Mouse (Mus musculus): ENCODE data around the gene Gpr37l1.
A peak's percentile ranks its signal among the peaks of the same experiment; 100 is the strongest.
"Not testable (repeated sequence)": the region's sequence is repeated elsewhere in the genome, so short reads cannot be mapped to it uniquely, and the experiment has no call there.

The Gpr37l1 gene

GRCm38 (mm10) chr1:135167435-135167834, at the start of gene Gpr37l1:
Gene Gpr37l1, minus strand, starts transcription at chr1:135167681.
- DNase-seq (ENCODE audit: low read depth) = no peak

DNA sequence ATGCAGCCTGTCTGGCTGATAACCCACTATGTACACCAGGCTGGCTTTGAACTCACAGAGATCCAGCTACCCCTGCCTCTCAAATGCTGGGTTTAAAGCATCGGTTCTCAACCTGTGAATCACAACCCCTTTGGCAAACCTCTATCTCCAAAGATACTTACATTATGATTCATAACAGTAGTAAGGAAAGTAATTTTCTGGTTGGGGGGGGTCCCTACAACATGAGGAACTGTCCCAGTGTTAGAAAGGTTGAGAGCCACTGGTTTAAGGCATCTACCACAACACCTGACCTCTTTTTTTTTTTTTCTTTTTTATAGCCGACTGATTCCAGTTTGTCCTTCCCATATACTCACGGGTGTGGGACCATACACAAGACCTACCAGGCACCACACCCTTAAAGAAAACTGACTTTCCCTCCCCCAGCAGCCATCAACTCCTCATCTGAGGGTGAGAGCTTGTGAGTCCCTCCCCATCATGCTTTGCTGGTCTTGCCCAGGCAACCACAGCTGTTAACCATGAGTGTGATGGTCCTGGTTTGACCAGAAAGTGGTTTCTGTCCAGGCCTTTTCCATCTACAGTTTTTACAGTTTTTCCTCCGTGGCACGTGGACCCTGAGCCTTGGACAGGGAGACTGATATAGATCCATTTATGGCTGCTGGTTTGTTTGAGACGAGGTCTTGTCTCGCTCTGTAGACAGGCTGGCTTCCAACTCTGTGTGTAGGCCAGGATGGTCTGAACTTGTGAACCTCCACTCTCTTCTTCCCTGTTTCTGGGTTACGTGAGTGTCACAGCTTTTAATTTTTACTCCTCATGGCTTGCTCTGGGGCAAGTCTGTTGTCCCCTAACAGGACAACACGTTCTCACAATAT, 46.5 kb upstream of the Gpr37l1 start:
- no peak for DNase-seq (ENCODE audit: low read depth)

GRCm38 (mm10) chr1:135210421-135210820, 42.9 kb upstream of the Gpr37l1 start:
- no peak for DNase-seq (ENCODE audit: low read depth)

GRCm38 (mm10) chr1:135208716-135209115, 41.2 kb upstream of the Gpr37l1 start:
- DNase-seq (ENCODE audit: low read depth) = no peak

DNA sequence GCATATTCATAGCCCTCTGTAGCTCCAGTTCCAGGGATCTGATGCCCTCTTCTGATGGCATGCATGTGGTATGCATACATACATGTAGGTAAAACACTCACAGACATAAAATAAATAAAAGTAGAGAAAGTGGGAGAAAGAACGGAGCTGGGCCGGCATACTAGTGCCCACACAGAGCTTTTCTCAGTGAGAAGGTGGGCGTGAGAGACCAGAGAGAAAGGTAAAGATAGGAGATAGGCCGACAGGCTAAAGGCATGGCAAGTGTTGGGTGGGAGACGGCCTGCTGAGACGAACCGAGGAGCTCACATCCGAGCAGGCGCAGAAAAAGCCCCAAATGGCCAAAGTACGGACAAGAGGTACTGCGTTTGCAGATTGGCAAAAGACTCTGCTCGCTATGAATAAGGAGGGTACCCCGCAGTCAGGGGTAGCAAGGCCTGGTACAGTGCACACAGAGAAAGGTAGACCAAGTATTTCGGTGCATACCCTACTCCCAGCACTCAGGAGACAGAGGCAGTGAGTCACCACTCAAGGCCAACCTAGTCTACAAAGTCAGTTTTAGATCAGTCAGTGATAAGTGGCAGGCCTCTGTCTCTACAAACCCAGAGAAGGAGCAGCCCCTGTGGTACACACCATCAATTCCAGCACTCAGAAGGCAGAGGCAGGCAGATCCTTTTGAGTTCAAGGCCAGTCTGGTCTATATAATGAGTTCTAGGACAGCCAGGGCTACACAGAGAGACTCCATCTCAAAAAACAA, 39.3 kb upstream of the Gpr37l1 start:
- no peak for DNase-seq (ENCODE audit: low read depth)

DNA sequence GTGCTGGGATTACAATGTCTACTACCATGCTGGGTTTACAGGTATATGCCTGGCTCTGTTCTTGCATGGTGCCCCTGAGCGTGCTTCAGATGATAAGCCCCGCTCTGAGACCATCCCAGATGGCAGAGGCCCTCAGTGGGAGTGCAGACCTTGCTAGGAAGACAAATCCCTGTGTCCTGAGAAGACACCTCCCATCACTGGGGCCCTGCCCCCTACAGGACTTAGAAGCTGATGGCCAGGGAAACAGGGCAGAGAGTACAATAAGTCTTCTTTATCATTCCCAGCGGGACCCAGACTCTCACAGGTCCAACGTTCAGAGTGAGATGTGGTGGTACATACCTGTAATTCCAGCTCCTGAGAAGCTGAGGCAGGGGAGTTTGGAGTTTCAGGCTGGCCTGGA, 37.8 kb upstream of the Gpr37l1 start:
- DNase-seq (ENCODE audit: low read depth) = no peak

DNA sequence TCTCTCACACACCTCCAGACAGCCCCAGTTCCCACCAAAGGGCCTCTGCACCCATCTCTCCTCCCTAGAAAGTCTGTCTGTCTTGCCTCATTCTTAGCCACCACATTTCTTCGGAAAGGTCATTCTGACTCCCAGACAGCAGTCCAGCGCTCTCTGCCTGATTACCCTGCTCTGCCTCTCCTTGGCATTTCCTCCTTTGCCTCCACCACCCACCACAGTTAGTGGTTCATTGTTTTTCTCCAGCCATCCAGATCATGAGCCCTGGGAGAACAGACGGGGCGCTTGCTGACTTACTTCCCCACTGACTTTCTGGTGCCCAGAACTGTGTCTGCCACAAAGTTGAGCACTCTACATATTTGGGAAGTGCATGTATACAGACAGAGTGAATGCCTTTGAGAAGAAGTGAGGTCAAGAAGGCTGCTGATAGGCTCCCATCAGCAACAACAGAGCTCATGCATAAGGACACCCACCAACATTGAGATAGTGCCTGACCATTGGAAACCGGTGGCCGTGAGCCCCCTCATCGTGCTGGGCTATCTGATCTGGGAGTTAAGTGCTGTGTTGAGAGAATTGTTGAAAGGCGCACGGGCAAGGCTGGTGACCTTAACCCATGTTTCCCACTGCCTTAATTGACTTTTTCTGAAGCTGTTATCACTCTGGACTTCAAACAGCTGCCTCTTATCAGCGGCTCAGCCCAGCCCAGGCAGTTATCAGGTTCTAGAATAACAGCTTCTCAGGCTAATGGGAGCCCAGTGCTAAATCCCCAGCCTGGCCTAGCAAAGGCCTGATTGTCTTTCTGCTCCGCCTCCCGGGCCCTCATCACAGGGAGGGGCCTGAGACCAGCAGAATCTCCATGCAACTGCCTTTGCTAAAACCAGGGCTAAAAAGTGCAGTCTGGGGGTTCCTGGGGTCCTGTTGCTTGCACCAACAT, 37.0 kb upstream of the Gpr37l1 start:
- no peak for DNase-seq (ENCODE audit: low read depth)

DNA sequence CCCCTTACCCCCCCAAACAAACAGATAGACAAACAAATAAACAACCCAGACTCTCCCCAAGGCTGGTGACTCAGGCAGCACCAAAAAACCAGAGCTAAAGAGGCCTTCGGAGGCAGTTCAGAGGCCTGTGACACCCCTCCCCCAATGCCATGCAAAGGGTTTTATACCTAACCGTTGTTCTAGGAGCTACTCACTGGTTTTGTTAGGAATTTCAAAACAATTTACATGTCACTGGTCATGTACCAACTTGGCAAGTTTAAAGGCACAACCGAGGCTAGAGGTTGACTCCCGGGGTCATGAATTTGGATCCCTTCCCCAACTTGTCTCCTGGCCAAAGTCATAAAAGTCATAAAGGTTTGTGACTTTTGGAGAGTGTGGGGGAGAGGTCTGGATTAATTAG, 32.9 kb upstream of the Gpr37l1 start:
- DNase-seq (ENCODE audit: low read depth) = no peak

- no peak for DNase-seq (ENCODE audit: low read depth)
Observed at GRCm38 (mm10) chr1:135199014-135199819, 31.7 kb upstream of the Gpr37l1 start.

GRCm38 (mm10) chr1:135198412-135198811, 30.9 kb upstream of the Gpr37l1 start:
- DNase-seq (ENCODE audit: low read depth) = no peak

DNA sequence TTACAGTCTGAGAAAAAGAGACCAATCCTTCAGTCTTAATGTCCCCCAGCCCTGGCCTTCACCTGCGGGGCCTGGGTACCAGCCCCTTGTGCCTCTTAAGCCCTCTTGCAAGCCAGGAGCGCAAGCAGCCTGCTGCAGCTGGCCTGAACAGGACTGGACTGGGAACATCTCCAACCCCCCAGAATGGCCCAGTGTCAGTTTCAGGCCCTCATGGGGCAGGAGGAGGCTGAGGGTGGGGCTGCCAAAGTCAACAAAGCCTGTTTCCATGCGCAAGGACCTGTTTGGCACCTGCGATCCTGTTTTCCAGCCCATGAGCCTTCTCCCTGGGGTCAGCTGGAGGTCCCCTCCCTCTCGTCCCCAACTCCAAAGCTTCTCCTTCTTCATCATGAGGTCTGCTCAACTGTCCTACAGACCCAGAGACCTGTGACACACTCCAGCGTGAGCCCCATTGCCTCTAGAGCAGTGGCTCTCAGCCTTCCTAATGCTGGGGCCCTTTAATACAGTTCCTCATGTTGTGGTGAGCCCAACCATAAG, 28.5 kb upstream of the Gpr37l1 start:
- peak; percentile 39 for DNase-seq (ENCODE audit: low read depth)

DNA sequence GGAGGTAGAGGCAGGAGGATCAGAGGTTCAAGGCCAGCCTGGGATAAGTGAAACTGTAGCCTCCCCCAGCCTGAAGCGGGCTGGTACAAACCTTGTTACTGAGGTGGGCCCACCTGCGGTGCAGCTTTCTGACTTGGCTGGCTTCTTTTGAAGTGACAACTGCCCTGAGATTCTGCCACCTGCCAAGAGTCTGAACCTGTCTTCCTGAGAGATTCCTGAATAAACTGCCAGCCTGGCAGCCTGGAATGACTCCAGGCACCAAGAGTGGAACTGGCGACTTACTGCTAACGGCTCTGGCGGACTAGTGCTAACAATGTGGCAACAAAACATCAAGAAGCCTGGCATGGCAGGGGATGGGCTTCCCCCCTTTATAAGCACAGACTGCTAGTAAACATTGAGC, 26.9 kb upstream of the Gpr37l1 start:
- not testable (repeated sequence) for DNase-seq (ENCODE audit: low read depth)

- no peak for DNase-seq (ENCODE audit: low read depth)
Observed at GRCm38 (mm10) chr1:135189186-135189585, 21.7 kb upstream of the Gpr37l1 start.

- peak; percentile 97 for DNase-seq (ENCODE audit: low read depth)
Observed at GRCm38 (mm10) chr1:135188197-135188596, 20.7 kb upstream of the Gpr37l1 start.

DNA sequence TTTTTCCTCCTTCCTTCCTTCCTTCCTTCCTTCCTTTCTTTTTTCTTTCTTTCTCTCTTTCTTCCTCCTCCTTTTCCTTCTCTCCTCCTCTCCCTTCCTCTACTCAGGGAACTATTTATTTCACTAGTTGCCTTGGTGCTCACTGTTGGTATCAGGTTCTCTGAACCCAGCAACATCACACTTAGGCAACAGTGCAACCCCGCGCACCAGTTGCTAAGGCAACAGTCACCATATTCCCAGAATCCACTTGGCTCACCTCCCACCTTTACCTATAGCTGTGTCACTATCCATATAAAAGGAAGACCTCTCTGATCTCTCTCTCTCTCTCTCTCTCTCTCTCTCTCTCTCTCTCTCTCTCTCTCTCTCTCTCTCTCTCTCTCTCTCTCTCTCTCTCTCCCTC, 19.5 kb upstream of the Gpr37l1 start:
- DNase-seq (ENCODE audit: low read depth) = not testable (repeated sequence)

DNA sequence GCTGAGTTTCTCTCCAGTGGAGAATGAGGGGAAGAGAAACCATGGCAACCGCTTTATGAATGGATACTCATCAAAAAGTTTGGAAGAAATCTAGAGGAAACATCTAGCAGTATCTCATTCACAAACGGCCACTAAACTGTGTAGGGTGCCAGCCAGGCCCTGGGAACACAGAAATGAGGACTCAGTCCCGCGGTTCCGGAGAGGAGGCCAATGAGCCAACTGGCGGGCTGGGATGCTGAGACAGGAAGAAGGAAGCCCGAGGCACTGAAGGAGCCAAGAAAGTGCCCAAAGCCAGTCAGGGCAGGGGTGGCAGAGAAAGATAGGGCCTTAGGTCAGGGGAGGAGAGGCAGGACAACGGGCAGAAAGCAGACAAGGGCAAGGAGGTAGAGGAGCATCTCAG, 18.9 kb upstream of the Gpr37l1 start:
- DNase-seq (ENCODE audit: low read depth) = no peak

- DNase-seq (ENCODE audit: low read depth) = no peak
Observed at GRCm38 (mm10) chr1:135185936-135186335, 18.5 kb upstream of the Gpr37l1 start.

GRCm38 (mm10) chr1:135183941-135184570, 16.6 kb upstream of the Gpr37l1 start:
- DNase-seq (ENCODE audit: low read depth) = peak; percentile 67

DNA sequence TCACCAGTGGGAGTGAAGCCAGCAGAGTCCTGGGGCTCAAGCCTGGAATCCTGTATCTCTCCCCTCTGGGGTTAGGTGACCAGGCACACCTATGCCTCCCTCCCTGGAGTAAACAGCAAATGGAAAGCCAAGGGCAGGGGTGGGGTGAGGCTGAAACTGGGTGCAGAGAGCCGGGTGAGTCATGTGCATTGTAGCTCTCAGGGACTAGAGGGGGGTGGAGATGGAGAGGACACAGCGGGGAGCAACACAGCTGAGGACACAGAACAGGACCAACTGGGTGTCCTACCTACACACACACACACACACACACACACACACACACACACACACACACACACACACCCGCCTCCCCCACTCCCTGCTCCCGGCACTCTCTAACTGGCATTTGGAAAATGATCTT, 16.0 kb upstream of the Gpr37l1 start:
- DNase-seq (ENCODE audit: low read depth) = peak; percentile 40

DNA sequence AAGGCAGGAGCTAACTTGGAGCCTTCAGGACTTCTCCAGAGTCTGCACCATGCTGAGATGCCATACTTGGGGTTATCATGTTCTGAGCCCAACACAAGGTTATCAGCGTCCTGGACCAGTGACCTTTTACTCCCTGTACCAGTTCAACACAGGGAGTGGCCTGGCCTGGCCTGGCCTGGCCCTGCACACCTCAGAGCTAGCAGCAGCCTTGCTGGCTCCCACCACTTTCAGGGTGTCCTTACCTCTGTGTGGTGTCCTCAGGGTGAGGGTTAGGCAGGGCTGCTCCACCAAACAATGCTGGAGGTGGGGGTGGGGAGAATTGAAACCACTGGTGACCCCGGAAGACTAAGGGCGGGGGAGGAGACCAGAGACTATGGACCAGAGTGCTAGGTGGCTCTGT, 15.5 kb upstream of the Gpr37l1 start:
- no peak for DNase-seq (ENCODE audit: low read depth)

Measured in NIH3T3 (cell line).